Mouse (Mus musculus): ENCODE results near the gene Epdr1. TPM values are rescaled to one million over a fixed set of nuclear protein-coding genes. Genes with fewer than 3 reads are reported as not detected.
"Not testable (repeated sequence)": the region's sequence is repeated elsewhere in the genome, so short reads cannot be mapped to it uniquely, and the experiment has no call there.

Epdr1 gene
- polyA plus RNA-seq, 1 experiment = 119 TPM

DNA sequence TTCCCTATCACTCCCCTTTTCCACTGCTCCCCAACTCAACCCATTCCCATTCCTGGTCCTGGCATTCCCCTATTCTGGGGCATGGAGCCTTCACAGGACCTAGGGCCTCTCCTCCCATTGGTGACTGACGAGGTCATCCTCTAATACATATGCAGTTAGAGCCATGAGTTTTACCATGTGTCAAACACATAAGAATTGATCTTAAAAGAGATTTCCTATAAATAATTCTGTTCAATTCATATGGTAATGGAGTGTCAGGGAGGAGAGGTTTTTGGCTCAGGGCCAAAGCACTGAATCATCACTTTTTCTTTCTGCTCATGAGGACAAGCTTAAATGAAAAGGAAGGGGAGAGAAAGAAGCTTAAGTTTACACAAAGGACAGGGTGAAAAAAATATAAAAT lies 7.4 kb downstream of the Epdr1 start:
- no peak overlapping the region for H3K27ac ChIP-seq (ENCODE audit: insufficient read depth, low read length)
- TF ChIP-seq POLR2A (IDR thresholded peaks at IDR 0.05; ENCODE audit: extremely low read depth, insufficient read depth, low read length) (no peak), CTCF (IDR thresholded peaks at IDR 0.05; ENCODE audit: extremely low read depth, insufficient read depth, low read length) (no peak)
- no peak overlapping the region for H3K4me3 ChIP-seq (ENCODE audit: insufficient read depth, low read length)
- no peaks in the 10 kb centered on the region; the same call in 1 of the 2 replicates for H3K4me1 ChIP-seq (ENCODE audit: control insufficient read depth, insufficient read depth, low read length)

DNA sequence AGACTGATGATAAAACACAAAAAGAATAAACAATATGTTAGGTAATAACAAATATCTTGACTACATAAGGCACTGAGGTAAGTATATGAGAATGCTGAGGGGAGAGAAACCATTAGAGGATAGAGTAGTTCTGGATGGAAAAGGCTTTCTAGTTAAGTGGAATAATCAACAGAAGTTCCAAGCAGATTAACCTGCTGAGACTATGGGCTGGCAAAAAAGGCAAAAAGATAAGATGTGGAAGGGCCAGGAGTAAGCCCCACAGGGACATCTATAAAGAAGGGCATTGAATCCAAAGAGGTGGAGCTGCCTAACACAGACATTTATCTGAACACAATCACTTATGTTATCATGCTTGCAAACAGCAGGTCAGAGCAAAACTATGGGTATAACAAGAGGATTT lies 11.6 kb downstream of the Epdr1 start:
- TF ChIP-seq POLR2A (IDR thresholded peaks at IDR 0.05; ENCODE audit: extremely low read depth, insufficient read depth, low read length) (no peak), CTCF (IDR thresholded peaks at IDR 0.05; ENCODE audit: extremely low read depth, insufficient read depth, low read length) (no peak)
- Histone ChIP-seq H3K27ac (ENCODE audit: insufficient read depth, low read length) (no peak overlapping the region), H3K4me3 (ENCODE audit: insufficient read depth, low read length) (no peak overlapping the region), H3K4me1 (ENCODE audit: control insufficient read depth, insufficient read depth, low read length) (no peaks in the 10 kb centered on the region; the same call in 1 of the 2 replicates)

DNA sequence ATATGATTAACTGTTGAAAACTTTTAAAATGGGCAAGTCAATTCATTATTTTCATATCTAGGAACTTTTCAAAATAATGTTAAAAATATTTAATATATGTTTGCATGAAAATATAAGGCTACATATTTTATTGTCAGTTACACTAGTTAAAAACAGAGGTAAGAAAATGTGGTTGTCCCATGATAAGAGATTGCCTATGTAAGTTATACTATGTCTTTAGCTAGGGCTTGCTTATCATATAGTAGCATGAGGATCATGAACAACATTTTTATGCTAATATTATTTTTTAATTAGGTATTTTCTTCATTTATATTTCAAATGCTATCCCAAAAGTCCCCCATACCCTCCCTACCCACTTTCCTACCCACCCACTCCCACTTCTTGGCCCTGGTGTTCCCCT lies 14.8 kb downstream of the Epdr1 start:
- Histone ChIP-seq H3K27ac (ENCODE audit: insufficient read depth, low read length) (no peak overlapping the region), H3K4me1 (ENCODE audit: control insufficient read depth, insufficient read depth, low read length) (no peaks in the 10 kb centered on the region), H3K4me3 (ENCODE audit: insufficient read depth, low read length) (no peak overlapping the region)
- TF ChIP-seq CTCF (IDR thresholded peaks at IDR 0.05; ENCODE audit: extremely low read depth, insufficient read depth, low read length) (no peak), POLR2A (IDR thresholded peaks at IDR 0.05; ENCODE audit: extremely low read depth, insufficient read depth, low read length) (no peak)

DNA sequence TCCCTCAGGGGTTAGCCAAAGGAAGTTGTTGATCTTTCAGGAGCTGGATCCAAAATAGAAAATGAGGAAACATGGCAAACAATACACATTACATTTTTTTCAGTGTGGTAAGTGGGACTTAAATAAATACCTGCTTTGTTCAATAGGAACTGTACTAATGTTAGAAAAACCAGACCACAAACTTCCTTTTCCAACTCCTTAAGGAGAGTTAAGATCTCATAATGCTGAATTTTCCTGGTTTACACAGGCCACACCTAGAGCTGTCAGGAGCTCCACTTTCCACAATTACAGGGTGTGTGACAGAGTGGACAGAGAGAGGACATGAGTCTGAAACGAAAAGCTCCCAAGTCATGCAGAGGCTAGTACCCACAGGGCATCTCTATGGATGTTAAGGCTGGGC lies 16.0 kb downstream of the Epdr1 start:
- Histone ChIP-seq H3K4me1 (ENCODE audit: control insufficient read depth, insufficient read depth, low read length) (no peaks in the 10 kb centered on the region), H3K27ac (ENCODE audit: insufficient read depth, low read length) (no peak overlapping the region), H3K4me3 (ENCODE audit: insufficient read depth, low read length) (no peak overlapping the region)
- TF ChIP-seq POLR2A (IDR thresholded peaks at IDR 0.05; ENCODE audit: extremely low read depth, insufficient read depth, low read length) (no peak), CTCF (IDR thresholded peaks at IDR 0.05; ENCODE audit: extremely low read depth, insufficient read depth, low read length) (no peak)

DNA sequence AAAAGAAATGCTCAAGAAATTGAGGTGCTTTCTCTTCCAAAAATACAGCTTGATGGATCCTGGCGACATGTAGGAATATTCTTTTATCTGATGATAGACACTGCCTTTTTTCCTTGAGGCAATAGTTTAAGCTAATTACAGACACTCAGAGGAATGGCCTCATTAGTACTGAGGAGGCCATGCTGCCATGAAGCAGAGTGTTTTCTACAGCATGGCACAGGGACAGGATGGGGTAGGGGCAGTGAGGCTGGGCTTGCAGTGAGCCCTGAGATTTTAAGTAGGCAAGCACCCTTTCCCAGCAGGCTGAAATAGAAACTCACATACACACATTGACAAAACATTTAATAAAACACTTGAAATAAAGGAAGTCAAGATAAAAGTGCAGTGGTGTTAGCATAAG lies 17.2 kb downstream of the Epdr1 start:
- H3K4me3 ChIP-seq (ENCODE audit: insufficient read depth, low read length) = no peak overlapping the region
- no peak overlapping the region for H3K27ac ChIP-seq (ENCODE audit: insufficient read depth, low read length)
- no peaks in the 10 kb centered on the region for H3K4me1 ChIP-seq (ENCODE audit: control insufficient read depth, insufficient read depth, low read length)
- TF ChIP-seq CTCF (IDR thresholded peaks at IDR 0.05; ENCODE audit: extremely low read depth, insufficient read depth, low read length) (no peak), POLR2A (IDR thresholded peaks at IDR 0.05; ENCODE audit: extremely low read depth, insufficient read depth, low read length) (no peak)

DNA sequence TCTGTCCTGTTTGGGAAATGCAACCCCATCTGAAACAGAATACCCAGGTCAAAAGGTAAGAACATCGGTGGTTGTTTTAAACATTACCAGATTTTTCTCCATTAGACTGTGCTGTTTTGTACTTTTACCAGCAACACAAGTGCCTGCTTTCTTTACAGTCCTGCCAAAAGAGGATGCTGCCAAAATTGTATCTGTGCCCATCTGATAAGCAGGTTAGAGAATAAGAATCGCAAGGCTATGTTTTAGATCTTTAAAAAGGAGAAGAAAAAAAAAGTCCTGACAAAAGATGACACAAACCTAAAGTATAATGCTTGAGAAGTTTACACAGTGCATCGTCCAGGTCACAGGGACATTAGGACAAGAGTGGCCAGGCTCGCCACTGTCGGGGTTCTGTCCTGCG lies 20.5 kb downstream of the Epdr1 start:
- no peak overlapping the region for H3K27ac ChIP-seq (ENCODE audit: insufficient read depth, low read length)
- no peak overlapping the region for H3K4me3 ChIP-seq (ENCODE audit: insufficient read depth, low read length)
- no peaks in the 10 kb centered on the region for H3K4me1 ChIP-seq (ENCODE audit: control insufficient read depth, insufficient read depth, low read length)
- TF ChIP-seq POLR2A (IDR thresholded peaks at IDR 0.05; ENCODE audit: extremely low read depth, insufficient read depth, low read length) = no peak
- no peak for TF ChIP-seq CTCF (IDR thresholded peaks at IDR 0.05; ENCODE audit: extremely low read depth, insufficient read depth, low read length)

DNA sequence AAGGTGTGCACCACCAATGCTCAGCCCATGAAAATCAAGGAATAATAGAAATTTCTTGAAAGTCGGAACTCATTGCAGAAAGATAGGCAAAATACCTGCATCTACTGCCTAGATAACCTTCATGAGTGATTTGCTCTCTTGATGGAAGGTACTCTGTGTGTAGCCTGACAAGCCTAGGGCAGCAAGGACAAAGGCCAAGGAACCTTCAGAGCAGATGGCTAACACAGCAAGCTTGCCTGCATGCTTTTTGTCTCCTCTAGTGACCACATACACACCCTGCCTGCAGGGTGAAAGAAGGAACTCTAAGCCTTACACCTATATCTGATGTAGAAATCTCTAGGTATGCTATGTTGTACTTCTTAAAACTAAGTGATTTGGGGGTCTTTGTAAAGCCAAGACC lies 24.6 kb downstream of the Epdr1 start:
- TF ChIP-seq POLR2A (IDR thresholded peaks at IDR 0.05; ENCODE audit: extremely low read depth, insufficient read depth, low read length) (no peak), CTCF (IDR thresholded peaks at IDR 0.05; ENCODE audit: extremely low read depth, insufficient read depth, low read length) (no peak)
- no peaks in the 10 kb centered on the region for H3K4me1 ChIP-seq (ENCODE audit: control insufficient read depth, insufficient read depth, low read length)

DNA sequence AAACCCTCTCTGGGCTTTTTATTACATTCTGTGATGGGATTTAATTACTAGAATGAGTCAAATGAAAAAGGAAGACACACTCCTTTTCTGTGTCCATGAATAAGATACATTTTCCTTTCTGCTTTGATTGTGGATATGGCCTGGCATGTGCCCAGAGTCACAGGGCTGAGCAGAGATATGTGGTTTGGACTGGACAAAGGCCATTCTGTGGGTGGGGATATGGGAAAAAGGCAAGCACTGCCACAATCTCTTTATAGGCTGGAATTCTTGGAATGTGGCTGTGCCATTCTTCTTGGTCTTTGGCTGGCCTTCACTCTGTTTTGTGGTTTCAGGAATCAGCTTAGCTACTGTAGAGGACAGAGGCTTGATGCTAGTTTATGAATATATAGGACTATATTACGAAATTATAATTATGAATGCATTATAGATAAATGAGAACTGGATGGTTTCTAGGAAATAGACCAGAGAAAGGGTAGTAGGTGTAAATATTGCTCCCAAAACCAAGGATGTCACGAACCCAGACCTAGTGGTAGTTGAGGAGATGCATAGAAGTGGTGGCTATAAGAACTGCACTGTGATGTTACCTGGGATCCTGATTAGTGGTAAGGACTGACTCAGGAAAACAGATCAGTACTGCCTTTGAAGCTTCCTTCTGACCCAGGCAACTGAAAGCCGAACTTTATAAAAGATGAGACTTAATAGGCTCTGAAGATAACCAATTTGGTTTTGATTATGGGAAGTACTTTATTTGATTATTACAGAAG lies 28.5 kb downstream of the Epdr1 start:
- Histone ChIP-seq H3K27ac (ENCODE audit: insufficient read depth, low read length) (no peak overlapping the region), H3K4me1 (ENCODE audit: control insufficient read depth, insufficient read depth, low read length) (no peaks in the 10 kb centered on the region), H3K4me3 (ENCODE audit: insufficient read depth, low read length) (no peak overlapping the region)
- TF ChIP-seq CTCF (IDR thresholded peaks at IDR 0.05; ENCODE audit: extremely low read depth, insufficient read depth, low read length) (no peak), POLR2A (IDR thresholded peaks at IDR 0.05; ENCODE audit: extremely low read depth, insufficient read depth, low read length) (no peak)

More for the DNA sequence above, 24.6 kb downstream of the Epdr1 start:
- Histone ChIP-seq H3K27ac (ENCODE audit: insufficient read depth, low read length) (no peak overlapping the region), H3K4me3 (ENCODE audit: insufficient read depth, low read length) (no peak overlapping the region)

DNA sequence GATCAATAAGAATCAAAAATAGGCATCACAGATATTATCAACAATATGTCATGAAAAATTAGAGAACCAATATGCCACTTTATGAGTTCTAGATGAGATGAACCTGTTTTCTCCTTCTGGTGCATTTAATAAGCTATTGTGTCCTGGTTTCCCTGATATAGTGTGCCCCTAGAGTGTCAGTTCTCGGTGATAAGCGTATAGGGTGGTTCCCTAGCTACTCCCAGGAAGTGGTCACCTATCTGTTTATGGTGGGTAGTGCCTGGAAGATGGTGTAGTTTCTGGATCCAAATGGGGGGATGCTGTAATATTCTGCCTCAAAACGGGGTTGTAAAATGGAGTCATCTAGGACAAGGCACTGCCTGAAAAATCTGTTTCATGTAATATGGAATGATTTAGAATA lies 43.8 kb downstream of the Epdr1 start:
- no peak overlapping the region for H3K27ac ChIP-seq (ENCODE audit: insufficient read depth, low read length)
- H3K4me1 ChIP-seq (ENCODE audit: control insufficient read depth, insufficient read depth, low read length) = no peaks in the 10 kb centered on the region
- H3K4me3 ChIP-seq (ENCODE audit: insufficient read depth, low read length) = no peak overlapping the region
- TF ChIP-seq POLR2A (IDR thresholded peaks at IDR 0.05; ENCODE audit: extremely low read depth, insufficient read depth, low read length) = no peak

DNA sequence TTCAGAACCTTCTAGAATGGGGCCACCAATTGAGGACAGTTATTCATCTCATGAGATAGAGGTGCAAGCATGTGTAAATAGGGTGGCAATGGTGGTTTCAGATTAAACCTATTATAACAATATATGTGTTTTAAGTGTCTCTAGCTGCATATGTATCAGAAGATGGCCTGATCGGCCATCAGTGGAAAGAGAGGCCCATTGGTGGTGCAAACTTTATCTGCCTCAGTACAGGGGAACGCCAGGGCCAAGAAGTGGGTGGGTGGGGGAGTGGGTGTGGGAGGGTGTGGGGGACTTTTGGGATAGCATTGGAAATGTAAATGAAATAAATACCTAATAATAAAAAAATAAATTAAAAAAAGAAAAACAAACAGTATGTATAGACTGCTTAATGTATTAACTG lies 45.0 kb downstream of the Epdr1 start:
- H3K4me1 ChIP-seq (ENCODE audit: control insufficient read depth, insufficient read depth, low read length); H3K27ac ChIP-seq (ENCODE audit: insufficient read depth, low read length); H3K4me3 ChIP-seq (ENCODE audit: insufficient read depth, low read length): not testable (repeated sequence)

DNA sequence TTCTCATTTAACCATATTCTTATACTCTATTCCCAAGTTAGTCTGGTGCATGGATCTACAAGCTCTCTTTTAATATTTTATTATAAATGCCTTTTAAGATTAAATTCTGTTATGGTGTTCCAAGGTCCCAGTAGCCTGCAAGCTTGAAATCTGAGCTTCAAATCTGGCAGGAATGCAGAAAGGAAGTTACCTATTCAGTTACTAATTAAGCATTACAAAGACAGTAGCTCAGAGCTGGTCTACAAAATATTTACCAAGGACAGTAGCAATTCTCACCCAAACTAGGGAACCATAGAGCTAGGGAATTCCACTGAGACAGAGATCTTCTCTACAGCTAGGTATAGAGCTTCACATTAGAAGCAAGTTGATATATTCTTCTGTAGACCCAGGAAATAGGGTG lies 49.6 kb downstream of the Epdr1 start:
- not testable (repeated sequence) for H3K27ac ChIP-seq (ENCODE audit: insufficient read depth, low read length); H3K4me3 ChIP-seq (ENCODE audit: insufficient read depth, low read length); H3K4me1 ChIP-seq (ENCODE audit: control insufficient read depth, insufficient read depth, low read length)

Data from cortical plate, adult 2 months (tissue).